Mouse (Mus musculus) 416B (cell line): Measurements from ENCODE around the gene Fancd2.

Source experiments
- DNase-seq: peaks from one replicate; pipeline ENCODE4 v3.0.0; 2011; ENCODE audit warnings: low read depth

The Fancd2 gene

GRCm38 (mm10) chr6:113530932-113531839 is at the start of gene Fancd2, which contains the start of gene Emc3:
Gene Fancd2 (plus strand): TSS chr6:113531682.
Gene Emc3 (minus strand): TSS chr6:113531652.
- DNase-seq: peak; percentile 90

GRCm38 (mm10) chr6:113482477-113483099 is 48.9 kb upstream of the Fancd2 start:
- DNase-seq: no peak

- DNase-seq: peak; percentile 99
These were observed 48.3 kb upstream of the Fancd2 start, which contains the start of gene Creld1 for GRCm38 (mm10) chr6:113483100-113483615. Gene Creld1 (plus strand): TSS chr6:113483297.

GRCm38 (mm10) chr6:113483729-113484128 is 47.8 kb upstream of the Fancd2 start:
- DNase-seq: no peak

GRCm38 (mm10) chr6:113487125-113487576 is 44.3 kb upstream of the Fancd2 start:
- DNase-seq: peak; percentile 92

DNA sequence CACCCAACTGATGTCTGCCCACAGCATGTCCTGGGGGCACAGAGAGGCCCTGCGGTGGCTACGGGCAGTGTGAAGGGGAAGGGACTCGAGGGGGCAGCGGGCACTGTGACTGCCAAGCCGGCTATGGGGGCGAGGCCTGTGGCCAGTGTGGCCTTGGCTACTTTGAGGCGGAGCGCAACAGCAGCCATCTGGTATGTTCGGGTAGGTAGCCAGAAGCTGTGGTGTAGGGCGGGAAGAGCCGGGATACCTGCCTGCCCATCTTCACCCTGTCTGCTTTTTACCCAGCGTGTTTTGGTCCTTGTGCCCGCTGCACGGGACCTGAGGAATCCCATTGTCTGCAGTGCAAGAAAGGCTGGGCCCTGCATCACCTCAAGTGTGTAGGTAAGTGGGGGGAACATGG is 42.1 kb upstream of the Fancd2 start:
- DNase-seq: no peak

DNA sequence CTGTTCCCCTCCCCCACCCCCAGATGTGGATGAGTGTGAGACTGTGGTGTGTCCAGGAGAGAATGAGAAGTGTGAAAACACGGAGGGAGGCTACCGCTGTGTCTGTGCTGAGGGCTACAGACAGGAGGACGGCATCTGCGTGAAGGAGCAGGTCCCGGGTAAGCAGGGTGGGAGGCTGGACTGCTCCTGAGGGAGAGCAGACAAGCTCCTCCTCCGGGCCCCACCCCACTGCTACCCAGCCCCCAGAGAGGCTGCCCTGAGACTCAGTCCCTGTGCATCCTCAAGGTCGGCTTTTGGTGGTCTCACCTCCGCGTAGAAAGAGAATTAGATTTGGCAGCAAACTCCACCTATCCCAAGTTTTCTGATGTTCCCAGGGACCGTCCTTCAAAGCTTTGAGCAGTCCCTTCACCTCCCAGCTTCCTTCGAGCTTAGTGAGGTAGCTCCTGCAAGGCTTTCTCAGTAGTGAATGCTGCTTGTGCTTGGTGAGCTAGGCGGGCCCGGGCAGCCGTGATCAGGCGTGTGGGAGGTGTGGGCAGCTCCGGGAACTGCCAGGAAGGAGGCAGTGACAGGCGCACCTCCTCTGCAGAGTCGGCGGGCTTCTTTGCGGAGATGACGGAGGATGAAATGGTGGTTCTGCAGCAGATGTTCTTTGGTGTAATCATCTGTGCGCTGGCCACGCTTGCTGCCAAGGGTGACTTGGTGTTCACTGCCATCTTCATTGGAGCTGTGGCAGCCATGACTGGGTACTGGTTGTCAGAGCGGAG is 39.2 kb upstream of the Fancd2 start:
- no peak for DNase-seq

DNA sequence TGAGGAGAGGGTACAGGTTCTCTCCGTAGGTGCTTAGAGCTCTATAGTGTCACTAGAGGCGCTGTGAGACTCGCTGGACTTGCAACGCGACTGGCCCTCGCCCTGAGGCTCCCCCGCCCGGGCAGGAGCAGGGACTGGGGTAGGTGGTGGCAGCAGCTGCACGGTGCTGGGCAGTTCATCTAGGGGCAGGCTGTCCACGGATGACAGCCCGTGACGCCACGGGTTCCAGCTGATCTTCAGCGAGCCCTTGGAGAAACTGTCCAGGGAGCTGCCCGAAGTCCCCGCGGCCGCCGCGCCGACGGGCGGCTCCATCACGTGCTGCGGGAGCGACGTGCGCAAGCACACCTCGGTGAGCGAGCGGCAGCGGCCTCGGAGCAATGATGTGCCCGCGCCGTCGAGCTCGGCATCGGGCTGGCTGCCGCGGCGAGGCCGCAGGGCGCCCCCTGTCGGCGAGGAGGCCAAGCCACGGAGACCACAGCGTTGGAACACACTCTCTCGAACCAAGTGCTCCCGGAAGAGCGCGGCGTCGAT is 37.2 kb upstream of the Fancd2 start:
- DNase-seq: no peak

GRCm38 (mm10) chr6:113495071-113495675 is 36.3 kb upstream of the Fancd2 start:
- no peak for DNase-seq

- no peak for DNase-seq
These were observed 32.1 kb upstream of the Fancd2 start for GRCm38 (mm10) chr6:113499346-113499745.

DNA sequence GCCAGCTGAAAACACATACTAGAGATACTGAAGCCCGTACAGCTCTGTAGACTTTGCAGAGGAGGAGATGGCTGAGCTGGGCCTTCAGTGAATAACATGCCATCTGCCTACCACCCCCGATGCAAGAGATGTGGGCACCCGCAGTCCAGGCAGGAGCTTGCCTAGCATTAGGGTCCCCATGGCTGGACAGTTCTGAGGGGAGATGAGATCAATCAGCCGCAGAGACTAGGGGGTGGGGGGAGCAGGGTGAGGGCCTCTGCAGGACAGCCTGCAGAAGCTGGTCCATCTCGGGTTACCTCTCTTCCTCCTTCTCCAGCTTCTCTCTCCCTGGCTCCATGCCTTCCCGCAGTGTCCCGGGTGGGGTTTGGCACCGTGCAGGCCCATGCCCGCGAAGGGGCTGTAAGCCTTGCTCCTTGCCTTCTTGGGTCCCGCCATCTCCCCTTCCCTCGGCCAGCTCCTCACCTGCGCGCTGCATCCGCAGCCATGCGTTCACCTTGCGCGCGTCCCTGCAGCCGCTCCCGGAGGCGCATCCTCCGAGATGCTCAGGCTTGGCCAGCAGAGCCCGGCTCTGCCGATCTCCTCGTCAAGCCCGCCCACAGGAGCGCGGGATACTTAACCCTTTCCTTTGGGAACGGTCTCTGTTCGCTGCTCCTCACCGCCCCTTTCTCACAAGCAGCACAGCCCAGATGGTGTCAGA is 29.9 kb upstream of the Fancd2 start, which contains the start of gene Prrt3:
Gene Prrt3, minus strand, starts transcription at position 544 of the 697 bp plus-strand sequence.
- DNase-seq: no peak

GRCm38 (mm10) chr6:113502801-113503200 is 28.7 kb upstream of the Fancd2 start:
- no peak for DNase-seq

GRCm38 (mm10) chr6:113505689-113506088 is 25.8 kb upstream of the Fancd2 start:
- no peak for DNase-seq

DNA sequence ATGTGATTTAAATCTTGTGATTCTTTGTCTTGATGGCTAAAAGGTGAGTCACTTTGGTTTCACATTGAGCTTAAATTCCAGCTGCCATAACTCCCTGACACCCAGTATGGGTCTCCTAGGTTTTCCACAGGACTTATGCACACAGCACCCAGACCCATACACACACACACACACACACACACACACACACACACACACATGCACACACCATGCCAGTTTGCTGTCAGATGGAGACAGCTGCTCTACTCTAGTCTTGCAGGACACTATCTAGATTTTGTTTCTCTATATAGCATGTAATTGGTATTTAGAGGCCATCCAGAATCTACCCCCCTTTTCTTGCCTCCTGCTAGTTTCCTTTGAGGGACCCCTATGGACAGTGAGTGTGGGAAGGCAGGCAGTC is 24.4 kb upstream of the Fancd2 start:
- DNase-seq: no peak

- DNase-seq: no peak
These were observed 23.1 kb upstream of the Fancd2 start for GRCm38 (mm10) chr6:113508272-113508946.

GRCm38 (mm10) chr6:113508947-113509280 is 22.6 kb upstream of the Fancd2 start:
- no peak for DNase-seq

GRCm38 (mm10) chr6:113513944-113514343 is 17.5 kb upstream of the Fancd2 start:
- no peak for DNase-seq

DNA sequence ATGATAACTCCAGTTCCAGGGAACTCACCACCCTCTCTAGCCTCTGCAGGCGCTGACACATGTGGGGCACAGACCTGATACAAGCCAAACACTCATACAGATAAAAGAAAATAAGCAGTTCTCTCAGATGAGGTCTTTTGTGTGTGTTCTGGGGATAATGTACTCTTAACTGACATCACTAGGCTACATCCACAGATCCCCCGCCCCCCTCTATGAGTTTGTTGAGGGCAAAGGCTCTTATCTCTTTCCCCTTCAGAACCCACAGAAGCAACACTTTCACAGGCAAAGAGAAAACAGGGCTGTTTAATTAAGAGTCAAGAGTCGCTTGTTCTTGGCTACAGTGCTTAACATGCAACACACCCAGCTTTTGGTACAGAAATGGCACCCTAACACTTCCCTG is 16.9 kb upstream of the Fancd2 start:
- no peak for DNase-seq

DNA sequence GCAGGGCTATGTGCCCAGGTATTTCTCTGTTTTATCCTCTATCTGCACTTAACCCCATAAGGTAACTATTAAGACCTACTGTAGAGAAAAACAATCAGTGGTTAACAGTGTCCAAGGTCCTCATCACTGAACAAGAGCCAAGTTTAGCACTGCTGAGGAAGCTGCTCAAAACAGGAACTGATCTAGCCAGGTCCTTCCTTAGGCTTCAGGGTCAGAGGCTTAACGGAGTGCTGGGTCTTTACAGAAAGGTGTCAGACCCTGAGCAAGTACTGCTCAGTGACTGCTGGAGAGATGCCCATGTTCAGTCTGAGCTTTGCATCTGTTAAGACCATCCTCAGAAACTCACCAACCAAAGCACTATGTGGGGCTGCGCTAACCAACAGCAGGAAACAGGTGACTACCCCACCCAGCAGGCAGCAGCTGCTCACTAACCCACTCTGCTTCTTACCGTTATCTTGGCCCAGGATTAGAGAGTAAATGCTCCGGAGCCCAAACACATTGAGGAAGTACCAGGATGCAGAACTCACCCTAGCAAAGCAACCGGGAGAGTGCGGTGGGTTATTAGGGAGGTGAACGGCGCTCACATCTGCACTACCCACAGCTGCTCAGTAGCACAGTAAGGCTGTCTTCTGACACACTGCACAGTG is 13.9 kb upstream of the Fancd2 start:
- DNase-seq: no peak

GRCm38 (mm10) chr6:113522310-113522709 is 9.2 kb upstream of the Fancd2 start:
- DNase-seq: no peak
